In genomic region chr9:37517467-37517866, GRCm38 (mm10) we compare ENCODE assay signal across 14 mouse cellular contexts. TPM values are rescaled to one million over a fixed set of nuclear protein-coding genes. Genes with fewer than 3 reads are reported as not detected.
DNase-seq lines count a peak whose midpoint lies in the region; ATAC-seq and TF ChIP-seq lines count a peak whose summit lies in the region.
"Had no signal": no experiment of that assay in that cellular context is flagged by ENCODE, and none has a peak within 500 bp of the region (broad histone marks: within the 10 kb centered on the region; RNA-seq: fewer than 3 reads in every experiment).

No protein-coding gene starts in this region.

- TF ChIP-seq CTCF in layer of hippocampus, adult 2 months (conservative IDR thresholded peaks at IDR 0.05) = no peak

- ATAC-seq in liver, embryonic 11.5 days (replicated peaks; ENCODE audit: low FRiP score) = peak; percentile 94
- ATAC-seq in common myeloid progenitor, adult 5-6 weeks (replicated peaks; ENCODE audit: low read depth, poor library complexity, severe bottlenecking) = peak; percentile 98
- ATAC-seq in liver, embryonic 16.5 days (ENCODE audit: low read depth) = peak; percentile 87
- no peak for ATAC-seq in hindbrain, embryonic 11.5 days (ENCODE audit: low FRiP score)
- ATAC-seq in forebrain, embryonic 11.5 days (replicated peaks; ENCODE audit: low FRiP score) = no peak
- ATAC-seq: hindbrain, embryonic 16.5 days had no signal

- DNase-seq in liver, embryonic 11.5 days (ENCODE audit: low spot score) = no peak
- DNase-seq in liver = no peak
- no peak for DNase-seq in hindbrain, embryonic 11.5 days (ENCODE audit: low spot score)
- no peak for DNase-seq in forebrain, embryonic 11.5 days (ENCODE audit: low spot score)
- no peak for DNase-seq in spleen, adult 18-20 months
- no peak for DNase-seq in layer of hippocampus, adult 2 months (ENCODE audit: low spot score in 2 of 2)
- DNase-seq: adrenal gland, postnatal 14 days; gastrocnemius, postnatal 25 days; lung, adult 2 months had no signal

- H3K9ac ChIP-seq in liver, embryonic 11.5 days (ENCODE audit: low read depth, low read length) = no peak overlapping the region
- no peak overlapping the region for H3K9ac ChIP-seq in liver, embryonic 16.5 days (ENCODE audit: low read depth, low read length)
- H3K9ac ChIP-seq in hindbrain, embryonic 11.5 days (ENCODE audit: low read depth, low read length) = no peak overlapping the region
- no peak overlapping the region for H3K9ac ChIP-seq in forebrain, embryonic 11.5 days (ENCODE audit: low read length)
- H3K9ac ChIP-seq: heart, embryonic 15.5 days had no signal

- no peaks in the 10 kb centered on the region for H3K27me3 ChIP-seq in liver, embryonic 11.5 days (replicated peaks; ENCODE audit: control insufficient read depth, insufficient read depth, low read length)
- H3K27me3 ChIP-seq in liver, embryonic 16.5 days (ENCODE audit: control insufficient read depth, insufficient read depth, low read depth, low read length) = no peaks in the 10 kb centered on the region
- no peaks in the 10 kb centered on the region for H3K27me3 ChIP-seq in hindbrain, embryonic 11.5 days (ENCODE audit: control insufficient read depth, insufficient read depth, low read length)
- H3K27me3 ChIP-seq in forebrain, embryonic 11.5 days (ENCODE audit: control insufficient read depth, insufficient read depth, low read length) = no peaks in the 10 kb centered on the region
- H3K27me3 ChIP-seq: heart, embryonic 15.5 days had no signal

- no peak overlapping the region for H3K4me2 ChIP-seq in liver, embryonic 11.5 days
- H3K4me2 ChIP-seq in liver, embryonic 16.5 days (ENCODE audit: low read depth, low read length) = no peak overlapping the region
- H3K4me2 ChIP-seq in hindbrain, embryonic 11.5 days (replicated peaks; ENCODE audit: low read depth, low read length) = no peak overlapping the region
- H3K4me2 ChIP-seq in forebrain, embryonic 11.5 days (ENCODE audit: low read depth, low read length, severe bottlenecking) = no peak overlapping the region
- H3K4me2 ChIP-seq: heart, embryonic 15.5 days had no signal

- H3K36me3 ChIP-seq in liver, embryonic 11.5 days (ENCODE audit: control insufficient read depth, insufficient read depth, low read length) = peaks cover 6% of the 10 kb centered on the region; the same call in 1 of the 2 replicates
- no peaks in the 10 kb centered on the region for H3K36me3 ChIP-seq in liver, embryonic 16.5 days (ENCODE audit: control insufficient read depth, insufficient read depth)
- H3K36me3 ChIP-seq in hindbrain, embryonic 11.5 days (ENCODE audit: control insufficient read depth, insufficient read depth, low read length) = 0 out of 2 replicates have a peak, but pooled peaks cover 8% of the 10 kb centered on the region
- peaks cover 3% of the 10 kb centered on the region; the same call in 1 of the 2 replicates for H3K36me3 ChIP-seq in forebrain, embryonic 11.5 days (ENCODE audit: control insufficient read depth, insufficient read depth, low read length)

- peaks cover 13% of the 10 kb centered on the region for H3K4me1 ChIP-seq in liver, embryonic 11.5 days (replicated peaks; ENCODE audit: control insufficient read depth, insufficient read depth, low read length)
- H3K4me1 ChIP-seq in liver, embryonic 16.5 days (ENCODE audit: control insufficient read depth, low read depth, low read length) = peaks cover 7% of the 10 kb centered on the region
- no peaks in the 10 kb centered on the region for H3K4me1 ChIP-seq in hindbrain, embryonic 11.5 days (replicated peaks; ENCODE audit: control insufficient read depth, insufficient read depth, low read length)
- H3K4me1 ChIP-seq in forebrain, embryonic 11.5 days (replicated peaks; ENCODE audit: control insufficient read depth, insufficient read depth, low read length) = no peaks in the 10 kb centered on the region

- H3K27ac ChIP-seq in liver, embryonic 11.5 days (ENCODE audit: low read depth, low read length) = no peak overlapping the region
- peak overlapping the region; percentile 21; the same call in 1 of the 2 replicates for H3K27ac ChIP-seq in liver, embryonic 16.5 days (ENCODE audit: low read length)
- H3K27ac ChIP-seq in hindbrain, embryonic 11.5 days (ENCODE audit: low read depth, low read length) = no peak overlapping the region
- no peak overlapping the region for H3K27ac ChIP-seq in forebrain, embryonic 11.5 days (ENCODE audit: low read depth, low read length)
- H3K27ac ChIP-seq in layer of hippocampus, adult 2 months = no peak overlapping the region
- H3K27ac ChIP-seq: heart, embryonic 15.5 days had no signal

- H3K4me3 ChIP-seq in liver, embryonic 11.5 days (ENCODE audit: low read depth, low read length) = no peak overlapping the region
- H3K4me3 ChIP-seq in liver, embryonic 16.5 days (ENCODE audit: low read depth, low read length) = no peak overlapping the region
- H3K4me3 ChIP-seq in hindbrain, embryonic 11.5 days (ENCODE audit: low read depth, low read length) = no peak overlapping the region
- no peak overlapping the region for H3K4me3 ChIP-seq in forebrain, embryonic 11.5 days (ENCODE audit: low read depth, low read length)
- H3K4me3 ChIP-seq in layer of hippocampus, adult 2 months = no peak overlapping the region
- H3K4me3 ChIP-seq: heart, embryonic 15.5 days had no signal

- H3K9me3 ChIP-seq in liver, embryonic 11.5 days (ENCODE audit: control insufficient read depth, low read length) = no peaks in the 10 kb centered on the region
- H3K9me3 ChIP-seq in liver, embryonic 16.5 days (replicated peaks; ENCODE audit: control insufficient read depth, low read length) = no peaks in the 10 kb centered on the region
- no peaks in the 10 kb centered on the region for H3K9me3 ChIP-seq in hindbrain, embryonic 11.5 days (ENCODE audit: control insufficient read depth, low read length)
- H3K9me3 ChIP-seq in forebrain, embryonic 11.5 days (ENCODE audit: control insufficient read depth, low read length) = no peaks in the 10 kb centered on the region
- H3K9me3 ChIP-seq: heart, embryonic 15.5 days had no signal

- WGBS in liver, embryonic 11.5 days = 29% methylated on average over 1 of the region's 1 CpGs
- WGBS in liver, embryonic 16.5 days (ENCODE audit: insufficient replicate concordance) = 31% methylated on average over 1 of the region's 1 CpGs
- 79% methylated on average over 1 of the region's 1 CpGs for WGBS in hindbrain, embryonic 11.5 days
- WGBS in forebrain, embryonic 11.5 days = 68% methylated on average over 1 of the region's 1 CpGs

RNA-seq across cellular contexts. Expression of gene Esam, which starts 10.4 kb away (rescaled TPM):
- 34.9 and 36.6 TPM in 2 replicates for polyA plus RNA-seq in liver, embryonic 11.5 days (2014; fragmentation: Nextera tagmentation; extraction: Ambion mirVana)
- total RNA-seq in common myeloid progenitor, adult 5-6 weeks (2017) = 2.5 and 2.9 TPM in 2 replicates
- 15.7 and 16.0 TPM in 2 replicates for polyA plus RNA-seq in liver, embryonic 16.5 days (2015; fragmentation: Nextera tagmentation; extraction: Ambion mirVana)
- polyA plus RNA-seq in hindbrain, embryonic 11.5 days (2014; fragmentation: Nextera tagmentation; extraction: Ambion mirVana) = 29.1 and 31.2 TPM in 2 replicates
- 29.8 and 30.7 TPM in 2 replicates for polyA plus RNA-seq in forebrain, embryonic 11.5 days (2014; fragmentation: Nextera tagmentation; extraction: Ambion mirVana)
- total RNA-seq in layer of hippocampus, adult 2 months (2021) = 10 to 100 TPM; 18.3 to 19.3 TPM
- total RNA-seq: monocyte, adult 5-6 weeks had no signal

RNA-seq across cellular contexts. Expression of gene Vsig2, which starts 21.6 kb away (rescaled TPM):
- polyA plus RNA-seq in liver, embryonic 11.5 days (2014; fragmentation: Nextera tagmentation; extraction: Ambion mirVana) = 0.66 and 1.5 TPM in 2 replicates
- 0.50 TPM in 1 of 2 replicates, not detected in the other for total RNA-seq in common myeloid progenitor, adult 5-6 weeks (2017)
- 0.16 and 0.34 TPM in 2 replicates for polyA plus RNA-seq in liver, embryonic 16.5 days (2015; fragmentation: Nextera tagmentation; extraction: Ambion mirVana)
- polyA plus RNA-seq in hindbrain, embryonic 11.5 days (2014; fragmentation: Nextera tagmentation; extraction: Ambion mirVana) = 0.80 and 0.85 TPM in 2 replicates
- polyA plus RNA-seq in forebrain, embryonic 11.5 days (2014; fragmentation: Nextera tagmentation; extraction: Ambion mirVana) = 0.36 and 0.75 TPM in 2 replicates
- 1 to 10 TPM; 2.5 to 3.7 TPM for total RNA-seq in layer of hippocampus, adult 2 months (2021)
- total RNA-seq: monocyte, adult 5-6 weeks had no signal

RNA-seq across cellular contexts. Expression of gene Msantd2, which starts 28.3 kb away (rescaled TPM):
- 13.2 and 17.7 TPM in 2 replicates for polyA plus RNA-seq in liver, embryonic 11.5 days (2014; fragmentation: Nextera tagmentation; extraction: Ambion mirVana)
- 37.0 and 38.1 TPM in 2 replicates for total RNA-seq in common myeloid progenitor, adult 5-6 weeks (2017)
- polyA plus RNA-seq in liver, embryonic 16.5 days (2015; fragmentation: Nextera tagmentation; extraction: Ambion mirVana) = 2.5 and 2.7 TPM in 2 replicates
- polyA plus RNA-seq in hindbrain, embryonic 11.5 days (2014; fragmentation: Nextera tagmentation; extraction: Ambion mirVana) = 41.1 and 42.3 TPM in 2 replicates
- 45.2 and 45.3 TPM in 2 replicates for polyA plus RNA-seq in forebrain, embryonic 11.5 days (2014; fragmentation: Nextera tagmentation; extraction: Ambion mirVana)
- total RNA-seq in layer of hippocampus, adult 2 months (2021) = 10 to 100 TPM; 20.5 to 25.6 TPM

RNA-seq across cellular contexts. Expression of gene Nrgn, which starts 35.2 kb away (rescaled TPM):
- 20.8 and 23.6 TPM in 2 replicates for polyA plus RNA-seq in liver, embryonic 11.5 days (2014; fragmentation: Nextera tagmentation; extraction: Ambion mirVana)
- 17.1 and 36.8 TPM in 2 replicates for total RNA-seq in common myeloid progenitor, adult 5-6 weeks (2017)
- 4.9 and 6.3 TPM in 2 replicates for polyA plus RNA-seq in liver, embryonic 16.5 days (2015; fragmentation: Nextera tagmentation; extraction: Ambion mirVana)
- 3.4 TPM in 2 replicates for polyA plus RNA-seq in hindbrain, embryonic 11.5 days (2014; fragmentation: Nextera tagmentation; extraction: Ambion mirVana)
- polyA plus RNA-seq in forebrain, embryonic 11.5 days (2014; fragmentation: Nextera tagmentation; extraction: Ambion mirVana) = 2.7 and 3.4 TPM in 2 replicates
- 1,000 to 10,000 TPM; 1,464 to 1,512 TPM for total RNA-seq in layer of hippocampus, adult 2 months (2021)

RNA-seq across cellular contexts. Expression of gene Siae, which starts 38.0 kb away (rescaled TPM):
- polyA plus RNA-seq in liver, embryonic 11.5 days (2014; fragmentation: Nextera tagmentation; extraction: Ambion mirVana) = 8.0 and 8.6 TPM in 2 replicates
- 11.8 and 12.2 TPM in 2 replicates for total RNA-seq in common myeloid progenitor, adult 5-6 weeks (2017)
- 5.4 and 5.5 TPM in 2 replicates for polyA plus RNA-seq in liver, embryonic 16.5 days (2015; fragmentation: Nextera tagmentation; extraction: Ambion mirVana)
- polyA plus RNA-seq in hindbrain, embryonic 11.5 days (2014; fragmentation: Nextera tagmentation; extraction: Ambion mirVana) = 7.8 and 8.8 TPM in 2 replicates
- polyA plus RNA-seq in forebrain, embryonic 11.5 days (2014; fragmentation: Nextera tagmentation; extraction: Ambion mirVana) = 8.0 and 8.5 TPM in 2 replicates
- 10 to 100 TPM in 1 of 2 experiments, 1 to 10 TPM in 1; 9.6 to 14.0 TPM for total RNA-seq in layer of hippocampus, adult 2 months (2021)

Comparison
In these comparisons a context has a peak if more than half of its experiments do, and no peak if none do; other contexts are left out.
1. ATAC-seq: peak in liver, embryonic 11.5 days (single experiment), common myeloid progenitor, adult 5-6 weeks (single experiment) and liver, embryonic 16.5 days (single experiment); none in hindbrain, embryonic 11.5 days (single experiment) and forebrain, embryonic 11.5 days (single experiment).